Comparison of ENCODE assay signal across 14 mouse cellular contexts in the genomic region with DNA sequence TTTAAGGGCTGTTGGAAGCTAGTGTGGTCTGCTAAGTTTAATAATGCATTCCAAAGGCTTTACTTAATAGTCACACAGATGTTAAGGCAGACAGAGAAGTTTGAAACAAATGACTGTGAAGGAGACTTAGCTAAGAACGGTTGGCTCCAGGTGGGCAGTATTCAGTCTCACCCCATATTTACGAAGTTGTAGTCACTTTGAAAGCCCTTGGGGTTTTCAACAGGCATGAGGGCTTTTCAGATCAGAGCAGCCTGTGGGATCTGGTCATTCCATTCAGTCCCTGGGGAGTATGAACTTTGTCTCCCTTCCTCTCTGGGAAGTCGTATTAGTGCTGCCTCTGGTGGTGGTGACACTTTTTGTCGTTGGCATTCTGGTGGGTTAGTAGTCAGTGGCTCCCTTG. TPM values are rescaled to one million over a fixed set of nuclear protein-coding genes. Genes with fewer than 3 reads are reported as not detected.
"Had no signal": no experiment of that assay in that cellular context is flagged by ENCODE, and none has a peak within 500 bp of the region (broad histone marks: within the 10 kb centered on the region; RNA-seq: fewer than 3 reads in every experiment).

No protein-coding gene starts in this region.

- DNase-seq: kidney, adult 18-20 months; kidney, postnatal 25 days; layer of hippocampus, adult 9-11 months; left cerebral cortex, postnatal 4 days; liver, embryonic 13.5 days; liver, postnatal 0 days; right cerebral cortex, postnatal 14 days had no signal

- H3K4me1 ChIP-seq: hindbrain, embryonic 15.5 days; intestine, embryonic 15.5 days; liver, embryonic 13.5 days; midbrain, embryonic 12.5 days; stomach, embryonic 15.5 days had no signal

- H3K4me3 ChIP-seq: hindbrain, embryonic 15.5 days; intestine, embryonic 15.5 days; liver, embryonic 13.5 days; midbrain, embryonic 12.5 days; stomach, embryonic 15.5 days had no signal

- H3K27me3 ChIP-seq: hindbrain, embryonic 15.5 days; intestine, embryonic 15.5 days; liver, embryonic 13.5 days; midbrain, embryonic 12.5 days; stomach, embryonic 15.5 days had no signal

- H3K9me3 ChIP-seq: hindbrain, embryonic 15.5 days; intestine, embryonic 15.5 days; liver, embryonic 13.5 days; midbrain, embryonic 12.5 days; stomach, embryonic 15.5 days had no signal

- H3K9ac ChIP-seq: hindbrain, embryonic 15.5 days; intestine, embryonic 15.5 days; liver, embryonic 13.5 days; liver, postnatal 0 days; midbrain, embryonic 12.5 days; stomach, embryonic 15.5 days had no signal

- H3K27ac ChIP-seq: hindbrain, embryonic 15.5 days; intestine, embryonic 15.5 days; liver, embryonic 13.5 days; midbrain, embryonic 12.5 days; stomach, embryonic 15.5 days had no signal

- H3K4me2 ChIP-seq: hindbrain, embryonic 15.5 days; intestine, embryonic 15.5 days; liver, embryonic 13.5 days; midbrain, embryonic 12.5 days; stomach, embryonic 15.5 days had no signal

- H3K36me3 ChIP-seq: hindbrain, embryonic 15.5 days; intestine, embryonic 15.5 days; liver, embryonic 13.5 days; midbrain, embryonic 12.5 days; stomach, embryonic 15.5 days had no signal

- ATAC-seq: intestine, embryonic 15.5 days; liver, postnatal 0 days; midbrain, embryonic 16.5 days had no signal

RNA-seq across cellular contexts. Expression of a gene that starts 9.1 kb away (rescaled TPM):
- polyA plus RNA-seq: kidney, embryonic 14.5 days; liver, embryonic 13.5 days; neural tube, embryonic 14.5 days; stomach, embryonic 15.5 days had no signal
